Mouse (Mus musculus) hindbrain, embryonic 11.5 days (tissue): Measurements from ENCODE around the gene St3gal5. TPM values are rescaled to one million over a fixed set of nuclear protein-coding genes. Genes with fewer than 3 reads are reported as not detected.

Experiments
- ATAC-seq: fragments of 200-750 bp; cut with Nextera tagmentation; 2 replicates; pipeline ENCODE4 v1.8.0; 2017; ENCODE audit warnings: mild to moderate bottlenecking, moderate TSS enrichment, moderate library complexity; ENCODE audit not compliant: low FRiP score
- DNase-seq: peaks from one replicate; pipeline ENCODE4 v3.0.0-alpha.2; 2015; ENCODE audit warnings: low spot score
- H3K27ac ChIP-seq: fragments of 300-500 bp; sonication (generic); 2 replicates; pipeline ENCODE4 v1.5.1; 2014; ENCODE audit warnings: mild to moderate bottlenecking, low read depth, low read length
- H3K27me3 ChIP-seq: fragments of 300-500 bp; sonication (generic); 2 replicates; pipeline ENCODE4 v1.6.1; 2014; ENCODE audit warnings: mild to moderate bottlenecking, low read length, moderate library complexity, mixed read lengths; ENCODE audit not compliant: control insufficient read depth, insufficient read depth
- H3K36me3 ChIP-seq: fragments of 300-500 bp; sonication (generic); 2 replicates; pipeline ENCODE4 v1.6.1; 2014; ENCODE audit warnings: mild to moderate bottlenecking, low read length, moderate library complexity, mixed read lengths; ENCODE audit not compliant: control insufficient read depth, insufficient read depth
- H3K4me1 ChIP-seq: fragments of 300-500 bp; sonication (generic); replicated peaks from 2 replicates; pipeline ENCODE4 v1.6.1; 2014; ENCODE audit warnings: low read length, mixed read lengths; ENCODE audit not compliant: control insufficient read depth, insufficient read depth
- H3K4me2 ChIP-seq: fragments of 300-500 bp; sonication (generic); replicated peaks from 2 replicates; pipeline ENCODE4 v1.6.1; 2014; ENCODE audit warnings: mild to moderate bottlenecking, low read depth, low read length
- H3K4me3 ChIP-seq: fragments of 300-500 bp; sonication (generic); 2 replicates; pipeline ENCODE4 v1.5.1; 2014; ENCODE audit warnings: low read depth, low read length
- H3K9ac ChIP-seq: fragments of 300-500 bp; sonication (generic); 2 replicates; pipeline ENCODE4 v1.6.1; 2014; ENCODE audit warnings: low read depth, low read length
- H3K9me3 ChIP-seq: fragments of 300-500 bp; sonication (generic); 2 replicates; pipeline ENCODE4 v1.6.1; 2016; ENCODE audit warnings: low read length; ENCODE audit not compliant: control insufficient read depth
- WGBS: fragments of 180-500 bp; shearing (Covaris S2); extraction: QIAGEN DNeasy Blood & Tissue Kit; methylation state at CpG from one replicate; pipeline ENCODE4 v1.1.7; 2014; 5-methylcytosine and 5-hydroxymethylcytosine counted together
- polyA plus RNA-seq: library from polyadenylated mRNA; unstranded; fragments of >200 nt; fragmentation: Nextera tagmentation; extraction: Ambion mirVana; gene quantifications from 2 replicates; pipeline ENCODE4 v1.2.1, GENCODE M21; 2014

St3gal5 gene
- polyA plus RNA-seq, 1 experiment from 2014 or later = 50.4 TPM

DNA sequence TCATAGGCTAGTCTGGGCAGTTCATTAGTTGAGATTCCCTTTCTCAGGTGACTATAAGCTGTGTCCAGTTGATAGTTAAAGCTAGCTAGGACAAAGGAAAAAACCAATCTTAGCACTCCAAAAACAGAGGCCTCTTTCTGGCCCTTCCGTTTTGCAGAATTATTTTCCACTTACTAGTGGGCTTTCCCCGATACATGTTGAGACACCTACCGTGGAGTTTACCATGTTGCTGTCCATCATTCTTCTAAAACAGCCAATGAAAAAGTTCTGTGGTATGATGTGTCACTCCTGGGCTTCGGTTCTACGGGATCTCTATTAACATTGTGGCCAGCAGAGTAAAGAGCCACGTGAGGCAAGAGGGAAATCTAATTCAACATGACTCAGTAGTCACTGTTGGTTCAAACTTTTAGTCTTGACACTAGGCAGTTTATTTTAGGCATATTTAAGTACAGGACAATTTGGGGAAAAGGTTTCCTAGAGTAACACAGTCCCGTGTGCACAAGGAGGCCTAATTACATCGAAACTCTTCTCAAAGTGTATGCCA is 35.4 kb downstream of the St3gal5 start:
- Histone ChIP-seq H3K27me3 (no peaks in the 10 kb centered on the region), H3K36me3 (no peaks in the 10 kb centered on the region), H3K4me3 (no peak overlapping the region), H3K9me3 (no peaks in the 10 kb centered on the region), H3K27ac (no peak overlapping the region), H3K9ac (no peak overlapping the region), H3K4me1 (no peaks in the 10 kb centered on the region), H3K4me2 (no peak overlapping the region)
- 95% methylated on average over 8 of the region's 8 CpGs for WGBS
- DNase-seq = no peak
- ATAC-seq = no peak

DNA sequence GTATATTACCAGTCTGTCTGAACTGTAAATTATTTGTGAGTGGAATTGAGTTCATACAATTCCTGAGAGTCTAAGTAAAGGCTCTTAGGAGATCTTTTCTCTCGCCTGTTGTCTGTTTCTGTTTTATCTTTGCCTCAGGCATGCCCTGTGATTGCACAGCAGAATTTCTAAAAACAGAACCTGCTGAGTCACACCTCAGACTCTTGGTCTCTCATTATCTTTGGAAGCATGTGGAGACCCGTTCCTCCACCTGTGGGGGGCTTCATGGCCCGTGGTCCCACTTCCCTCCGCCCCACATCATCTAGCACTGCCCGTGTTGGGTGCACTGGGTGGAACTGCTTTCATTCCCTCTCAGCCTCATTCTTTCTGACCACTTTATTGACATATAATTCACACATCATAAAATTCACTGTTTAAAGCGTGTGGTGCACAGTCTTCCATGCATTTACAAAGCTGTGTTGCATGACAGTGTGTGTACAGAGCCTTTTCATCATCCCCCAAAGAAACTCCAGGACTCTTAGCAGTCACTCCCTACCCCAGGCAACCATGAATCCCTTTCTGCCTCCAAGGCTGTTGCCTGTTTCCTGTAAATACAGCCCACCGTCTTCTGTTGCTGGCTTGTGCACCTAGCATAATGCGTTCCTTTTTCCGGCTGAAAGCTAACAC is 37.6 kb downstream of the St3gal5 start:
- Histone ChIP-seq H3K36me3 (no peaks in the 10 kb centered on the region), H3K9me3 (no peaks in the 10 kb centered on the region)

DNA sequence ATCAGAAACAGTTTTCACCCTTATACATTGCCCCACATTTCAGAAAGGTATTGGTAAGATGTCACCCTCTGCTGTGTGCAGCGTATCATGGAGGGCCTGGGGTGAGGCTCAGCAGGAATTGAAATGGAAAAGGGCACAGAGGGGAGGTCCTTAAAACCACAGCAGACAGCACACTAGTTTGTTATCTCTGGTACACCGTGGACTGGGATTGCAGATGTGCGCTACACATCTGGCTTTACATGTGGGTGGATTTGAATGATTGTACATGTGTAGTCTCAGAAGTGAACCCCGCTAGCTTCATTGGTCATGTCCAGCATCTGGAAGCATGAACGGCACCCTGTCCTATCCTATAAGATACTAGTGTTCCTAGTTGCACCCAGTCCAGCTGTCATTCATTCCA is 38.6 kb downstream of the St3gal5 start:
- H3K4me1 ChIP-seq = no peaks in the 10 kb centered on the region
- ATAC-seq (no peak), DNase-seq (no peak)
- H3K4me3 ChIP-seq = no peak overlapping the region
- H3K36me3 ChIP-seq = no peaks in the 10 kb centered on the region
- no peaks in the 10 kb centered on the region for H3K27me3 ChIP-seq
- no peak overlapping the region for H3K9ac ChIP-seq
- no peaks in the 10 kb centered on the region for H3K9me3 ChIP-seq
- H3K4me2 ChIP-seq = no peak overlapping the region
- WGBS = 91% methylated on average over 5 of the region's 5 CpGs
- no peak overlapping the region for H3K27ac ChIP-seq

More for the DNA sequence above, 37.6 kb downstream of the St3gal5 start:
- WGBS = 91% methylated on average over 9 of the region's 9 CpGs
- no peak overlapping the region for H3K9ac ChIP-seq
- H3K27ac ChIP-seq = no peak overlapping the region
- H3K27me3 ChIP-seq = no peaks in the 10 kb centered on the region
- H3K4me1 ChIP-seq = no peaks in the 10 kb centered on the region
- DNase-seq = no peak
- H3K4me3 ChIP-seq = no peak overlapping the region
- H3K4me2 ChIP-seq = no peak overlapping the region
- no peak for ATAC-seq

DNA sequence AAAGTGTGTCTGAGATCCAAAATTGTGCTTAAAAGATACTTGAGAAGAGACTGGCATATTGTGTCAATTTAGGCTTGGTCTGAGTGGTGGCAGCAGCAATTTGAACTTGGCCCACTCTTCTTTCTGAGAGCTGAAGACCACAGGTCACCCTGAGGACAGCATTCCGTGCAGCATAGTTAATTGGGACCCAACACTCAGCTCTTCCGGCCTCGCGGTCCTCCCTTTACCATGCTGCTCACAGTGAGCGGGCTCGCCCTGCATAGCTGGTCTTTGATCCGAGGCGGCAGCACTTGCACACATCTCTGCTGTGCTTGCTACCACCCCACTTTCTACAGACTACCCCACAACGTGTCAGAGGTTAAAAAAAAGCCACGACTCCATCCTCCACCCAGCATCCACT is 39.2 kb downstream of the St3gal5 start:
- H3K9me3 ChIP-seq = no peaks in the 10 kb centered on the region
- H3K4me3 ChIP-seq = no peak overlapping the region
- no peaks in the 10 kb centered on the region for H3K36me3 ChIP-seq
- DNase-seq (no peak), ATAC-seq (no peak)
- WGBS = 78% methylated on average over 10 of the region's 10 CpGs
- H3K9ac ChIP-seq = no peak overlapping the region
- no peaks in the 10 kb centered on the region for H3K27me3 ChIP-seq
- H3K4me2 ChIP-seq = no peak overlapping the region
- H3K27ac ChIP-seq = no peak overlapping the region
- H3K4me1 ChIP-seq = no peaks in the 10 kb centered on the region

DNA sequence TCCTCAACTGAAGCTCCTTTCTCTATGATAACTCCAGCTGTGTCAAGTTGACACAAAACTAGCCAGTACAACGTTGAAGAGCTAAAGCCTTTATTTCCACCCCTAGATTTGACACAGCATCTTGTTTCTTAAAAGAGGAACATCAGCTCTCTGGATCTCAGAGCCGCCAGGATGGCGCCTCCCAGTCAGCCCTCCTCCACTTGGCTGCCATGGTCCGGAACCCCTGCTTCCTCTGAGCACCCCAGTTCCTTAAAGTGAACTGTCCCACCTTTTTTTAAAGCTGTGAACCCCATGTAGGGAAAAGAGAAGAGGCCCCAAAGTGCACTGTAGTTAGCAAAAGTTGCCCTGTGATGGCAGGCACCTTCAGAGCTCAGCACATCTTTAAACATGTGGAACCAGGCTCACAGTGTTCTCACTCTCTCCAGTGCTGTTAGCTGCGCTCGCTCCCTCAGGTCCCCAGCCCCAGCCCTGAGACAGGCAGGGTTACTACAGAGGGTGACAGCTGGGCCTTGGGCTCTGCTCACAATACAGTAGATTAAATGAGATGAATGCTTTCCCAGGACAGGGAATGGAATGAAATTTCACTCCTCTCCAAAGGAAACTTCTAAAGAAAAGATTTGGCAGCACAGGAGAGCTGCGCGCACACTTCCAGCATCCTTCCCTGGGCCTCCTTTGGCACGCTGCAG is 42.3 kb downstream of the St3gal5 start:
- Histone ChIP-seq H3K4me1 (no peaks in the 10 kb centered on the region), H3K9me3 (no peaks in the 10 kb centered on the region), H3K4me2 (no peak overlapping the region), H3K36me3 (no peaks in the 10 kb centered on the region), H3K9ac (no peak overlapping the region), H3K27me3 (no peaks in the 10 kb centered on the region), H3K27ac (no peak overlapping the region), H3K4me3 (no peak overlapping the region)
- WGBS = 84% methylated on average over 9 of the region's 9 CpGs
- ATAC-seq (no peak), DNase-seq (no peak)

DNA sequence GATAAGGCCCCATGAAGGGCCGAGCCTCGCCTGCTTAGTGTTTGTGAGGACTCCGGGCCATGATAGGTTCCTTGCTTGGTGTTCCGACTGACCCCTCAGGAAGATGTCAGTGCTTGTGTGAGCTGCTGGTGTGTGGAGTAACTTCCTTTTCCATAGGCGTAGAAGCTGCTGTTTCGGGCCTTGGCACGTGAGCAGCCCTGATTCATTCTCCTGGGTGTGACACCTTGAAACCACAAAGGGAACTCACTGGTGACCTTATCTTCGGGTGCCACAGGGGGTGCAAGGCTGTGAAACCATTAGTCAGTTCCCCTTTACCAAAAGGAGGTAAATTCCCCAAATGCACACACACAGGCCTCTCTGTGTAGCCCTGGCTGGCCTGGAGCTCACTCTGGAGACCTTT is 43.0 kb downstream of the St3gal5 start:
- Histone ChIP-seq H3K27me3 (no peaks in the 10 kb centered on the region), H3K4me1 (no peaks in the 10 kb centered on the region), H3K9me3 (no peaks in the 10 kb centered on the region), H3K4me2 (no peak overlapping the region), H3K4me3 (no peak overlapping the region), H3K27ac (no peak overlapping the region), H3K36me3 (no peaks in the 10 kb centered on the region), H3K9ac (no peak overlapping the region)
- WGBS = 88% methylated on average over 8 of the region's 8 CpGs
- DNase-seq (no peak), ATAC-seq (no peak)

DNA sequence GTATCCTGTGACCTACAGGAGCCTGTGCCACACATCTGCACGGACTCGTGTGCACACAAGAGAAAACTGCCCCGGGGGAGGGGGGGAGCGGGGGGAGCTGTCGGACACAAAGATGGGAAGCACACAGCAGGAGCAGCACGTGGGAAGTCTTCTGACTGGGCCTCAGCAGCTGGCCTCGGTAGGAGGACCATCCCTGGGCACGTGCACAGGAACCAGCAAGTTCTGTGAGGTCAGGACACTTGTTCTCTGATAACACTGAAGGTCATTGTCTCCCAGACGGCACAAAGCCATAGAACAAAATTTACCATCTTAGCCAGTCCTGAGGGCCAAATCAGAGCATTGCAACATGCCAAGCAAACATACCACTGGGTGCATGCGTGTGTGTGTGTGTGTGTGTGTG is 43.8 kb downstream of the St3gal5 start:
- H3K27me3 ChIP-seq = no peaks in the 10 kb centered on the region
- no peak overlapping the region for H3K4me2 ChIP-seq
- no peak overlapping the region for H3K4me3 ChIP-seq
- 69% methylated on average over 10 of the region's 10 CpGs for WGBS
- no peak overlapping the region for H3K27ac ChIP-seq
- H3K9me3 ChIP-seq = no peaks in the 10 kb centered on the region
- H3K9ac ChIP-seq = no peak overlapping the region
- H3K4me1 ChIP-seq = no peaks in the 10 kb centered on the region
- DNase-seq = no peak
- no peaks in the 10 kb centered on the region for H3K36me3 ChIP-seq
- ATAC-seq = no peak

DNA sequence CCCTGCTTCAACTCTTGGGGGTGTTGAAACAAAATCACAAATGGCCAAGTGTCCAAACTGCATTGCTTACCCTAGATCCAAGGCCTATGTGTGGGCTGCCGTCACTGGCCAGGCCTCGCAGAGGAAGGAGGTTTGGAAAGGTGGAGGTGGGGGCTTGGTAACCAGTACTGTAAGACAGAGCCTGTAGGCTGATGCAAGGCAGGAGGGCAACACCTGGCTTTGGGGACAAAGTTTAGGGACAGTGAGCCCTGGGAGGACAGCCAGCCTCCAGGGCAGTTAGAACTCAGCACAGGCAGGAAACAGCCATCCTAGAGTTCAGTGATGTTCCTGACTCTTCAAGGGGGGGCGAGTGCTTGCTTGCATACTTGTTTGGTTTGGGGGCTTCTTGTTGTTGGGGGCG is 45.2 kb downstream of the St3gal5 start:
- Histone ChIP-seq H3K36me3 (no peaks in the 10 kb centered on the region), H3K4me3 (no peak overlapping the region), H3K27me3 (no peaks in the 10 kb centered on the region), H3K4me1 (no peaks in the 10 kb centered on the region), H3K27ac (no peak overlapping the region), H3K9me3 (no peaks in the 10 kb centered on the region), H3K9ac (no peak overlapping the region), H3K4me2 (no peak overlapping the region)
- DNase-seq (no peak), ATAC-seq (no peak)
- 94% methylated on average over 4 of the region's 4 CpGs for WGBS

DNA sequence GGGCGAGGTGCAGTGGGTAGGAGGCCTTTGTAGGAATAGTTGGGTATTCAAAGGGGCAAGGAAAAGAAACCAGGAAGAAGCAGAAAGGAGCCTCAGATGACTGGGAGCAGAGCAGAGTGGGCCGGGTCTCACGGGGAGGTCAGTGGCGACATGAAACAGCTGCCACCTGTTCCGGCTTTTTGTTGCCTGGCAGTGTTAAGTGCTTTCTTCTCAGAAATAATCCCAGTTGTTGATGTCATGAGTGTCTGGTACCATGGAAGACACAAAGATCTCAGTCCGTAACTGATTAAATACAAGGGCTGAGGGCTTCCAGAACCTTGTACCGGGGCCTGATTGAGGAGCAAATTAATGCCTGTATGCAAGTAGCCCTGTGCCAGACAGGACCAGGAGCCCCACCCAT is 47.0 kb downstream of the St3gal5 start:
- WGBS = 86% methylated on average over 7 of the region's 7 CpGs
- Histone ChIP-seq H3K9ac (no peak overlapping the region), H3K27ac (no peak overlapping the region), H3K4me2 (no peak overlapping the region), H3K4me3 (no peak overlapping the region), H3K9me3 (no peaks in the 10 kb centered on the region), H3K36me3 (peaks cover 7% of the 10 kb centered on the region; the same call in 1 of the 2 replicates), H3K4me1 (no peaks in the 10 kb centered on the region), H3K27me3 (no peaks in the 10 kb centered on the region)
- DNase-seq (no peak), ATAC-seq (no peak)
